ENCODE assay signal across 34 mouse cellular contexts in genomic region chr10:48736851-48737250, GRCm38 (mm10).
"Had no signal": no experiment of that assay in that cellular context is flagged by ENCODE, and none has a peak within 500 bp of the region (broad histone marks: within the 10 kb centered on the region; RNA-seq: fewer than 3 reads in every experiment).

No protein-coding gene starts in this region.

- ATAC-seq: hindbrain, embryonic 16.5 days; hindbrain, postnatal 0 days; inflammation-experienced regulatory T-cells, adult 6 months; intestine, embryonic 15.5 days; intestine, postnatal 0 days had no signal

- H3K36me3 ChIP-seq: heart, embryonic 10.5 days; heart, embryonic 12.5 days; heart, embryonic 15.5 days; hindbrain, embryonic 10.5 days; hindbrain, embryonic 12.5 days; hindbrain, embryonic 13.5 days; hindbrain, embryonic 15.5 days; intestine, embryonic 15.5 days; kidney, embryonic 15.5 days had no signal

- H3K27ac ChIP-seq: heart, embryonic 10.5 days; heart, embryonic 15.5 days; hindbrain, embryonic 10.5 days; hindbrain, embryonic 12.5 days; hindbrain, embryonic 13.5 days; hindbrain, embryonic 14.5 days; hindbrain, embryonic 15.5 days; hindbrain, postnatal 0 days; intestine, embryonic 15.5 days; kidney, embryonic 15.5 days; kidney, postnatal 0 days; layer of hippocampus, adult 2 months; left cerebral cortex, adult 2 months had no signal

- H3K4me3 ChIP-seq: heart, embryonic 10.5 days; heart, embryonic 12.5 days; heart, embryonic 15.5 days; hindbrain, embryonic 10.5 days; hindbrain, embryonic 12.5 days; hindbrain, embryonic 13.5 days; hindbrain, embryonic 15.5 days; intestine, embryonic 15.5 days; kidney, embryonic 15.5 days; layer of hippocampus, adult 2 months; left cerebral cortex, adult 2 months had no signal

- H3K27me3 ChIP-seq: heart, embryonic 12.5 days; heart, embryonic 15.5 days; hindbrain, embryonic 12.5 days; hindbrain, embryonic 13.5 days; hindbrain, embryonic 15.5 days; intestine, embryonic 15.5 days; kidney, embryonic 15.5 days had no signal

- H3K9ac ChIP-seq: heart, embryonic 12.5 days; heart, embryonic 15.5 days; hindbrain, embryonic 12.5 days; hindbrain, embryonic 13.5 days; hindbrain, embryonic 14.5 days; hindbrain, embryonic 15.5 days; intestine, embryonic 15.5 days; kidney, embryonic 15.5 days had no signal

- H3K9me3 ChIP-seq: heart, embryonic 10.5 days; heart, embryonic 15.5 days; hindbrain, embryonic 15.5 days; intestine, embryonic 15.5 days; kidney, embryonic 15.5 days had no signal

- H3K4me1 ChIP-seq: heart, embryonic 10.5 days; heart, embryonic 12.5 days; heart, embryonic 15.5 days; hindbrain, embryonic 10.5 days; hindbrain, embryonic 12.5 days; hindbrain, embryonic 13.5 days; hindbrain, embryonic 15.5 days; intestine, embryonic 15.5 days; kidney, embryonic 15.5 days had no signal

- H3K4me2 ChIP-seq: heart, embryonic 11.5 days; heart, embryonic 12.5 days; heart, embryonic 15.5 days; hindbrain, embryonic 12.5 days; hindbrain, embryonic 13.5 days; hindbrain, embryonic 14.5 days; hindbrain, embryonic 15.5 days; intestine, embryonic 15.5 days; kidney, embryonic 15.5 days had no signal

- DNase-seq: heart, postnatal 10 days; heart, postnatal 14 days; heart, postnatal 36 days; heart, postnatal 4 days; kidney, adult 11 months; kidney, adult 18-20 months; kidney, adult 2 months; kidney, adult 8-10 months; kidney, adult 9 months; kidney, postnatal 10 days; kidney, postnatal 14 days; kidney, postnatal 25 days; kidney, postnatal 36 days; kidney, postnatal 4 days; layer of hippocampus, adult 9-11 months; layer of hippocampus, postnatal 36 days had no signal
